Mouse (Mus musculus) forebrain, embryonic 14.5 days (tissue): Measurements from ENCODE around the gene Spata31d1d. TPM values are rescaled to one million over a fixed set of nuclear protein-coding genes. Genes with fewer than 3 reads are reported as not detected.
A peak's percentile ranks its signal among the peaks of the same experiment; 100 is the strongest.
"Not testable (repeated sequence)": the region's sequence is repeated elsewhere in the genome, so short reads cannot be mapped to it uniquely, and the experiment has no call there.

Source experiments
- ATAC-seq: fragments of 200-750 bp; cut with Nextera tagmentation; 2 replicates; pipeline ENCODE4 v1.8.0; 2017; ENCODE audit warnings: mild to moderate bottlenecking, moderate library complexity
- DNase-seq: peaks from one replicate; pipeline ENCODE4 v3.0.0-alpha.2; 2015; ENCODE audit warnings: low spot score
- H3K27ac ChIP-seq: fragments of 300-500 bp; sonication (generic); 2 replicates; pipeline ENCODE4 v1.5.1; 2014; ENCODE audit warnings: low read depth, mild to moderate bottlenecking, control low read depth, low read length, moderate library complexity
- H3K27me3 ChIP-seq: fragments of 300-500 bp; sonication (generic); replicated peaks from 2 replicates; pipeline ENCODE4 v1.6.1; 2014; ENCODE audit warnings: low read length, control low read depth, mixed read lengths; ENCODE audit not compliant: control insufficient read depth, insufficient read depth
- H3K36me3 ChIP-seq: fragments of 300-500 bp; sonication (generic); 2 replicates; pipeline ENCODE4 v1.6.1; 2014; ENCODE audit warnings: low read length, control low read depth; ENCODE audit not compliant: control insufficient read depth, insufficient read depth
- H3K4me1 ChIP-seq: fragments of 300-500 bp; sonication (generic); 2 replicates; pipeline ENCODE4 v1.6.1; 2014; ENCODE audit warnings: antibody characterized with exemption, low read length, control low read depth; ENCODE audit not compliant: control insufficient read depth, insufficient read depth
- H3K4me2 ChIP-seq: fragments of 300-500 bp; sonication (generic); 2 replicates; pipeline ENCODE4 v1.6.1; 2014; ENCODE audit warnings: mild to moderate bottlenecking, control low read depth, low read length
- H3K4me3 ChIP-seq: fragments of 300-500 bp; sonication (generic); 2 replicates; pipeline ENCODE4 v1.5.1; 2014; ENCODE audit warnings: low read depth, low read length, control low read depth
- H3K9ac ChIP-seq: fragments of 300-500 bp; sonication (generic); 2 replicates; pipeline ENCODE4 v1.6.1; 2014; ENCODE audit warnings: mild to moderate bottlenecking, low read length, control low read depth, moderate library complexity
- H3K9me3 ChIP-seq: fragments of 300-500 bp; sonication (generic); replicated peaks from 2 replicates; pipeline ENCODE4 v1.6.1; 2016; ENCODE audit warnings: low read length, control low read depth, mixed read lengths; ENCODE audit not compliant: control insufficient read depth
- WGBS: fragments of 180-500 bp; shearing (Covaris S2); extraction: QIAGEN DNeasy Blood & Tissue Kit; methylation state at CpG from one replicate; pipeline ENCODE4 v1.1.7; 2014; 5-methylcytosine and 5-hydroxymethylcytosine counted together
- polyA plus RNA-seq: library from polyadenylated mRNA; unstranded; fragments of >200 nt; fragmentation: Nextera tagmentation; extraction: Ambion mirVana; gene quantifications from 2 replicates; pipeline ENCODE4 v1.2.1, GENCODE M21; 2014

Spata31d1d gene
- polyA plus RNA-seq: not detected in 2 replicates

DNA sequence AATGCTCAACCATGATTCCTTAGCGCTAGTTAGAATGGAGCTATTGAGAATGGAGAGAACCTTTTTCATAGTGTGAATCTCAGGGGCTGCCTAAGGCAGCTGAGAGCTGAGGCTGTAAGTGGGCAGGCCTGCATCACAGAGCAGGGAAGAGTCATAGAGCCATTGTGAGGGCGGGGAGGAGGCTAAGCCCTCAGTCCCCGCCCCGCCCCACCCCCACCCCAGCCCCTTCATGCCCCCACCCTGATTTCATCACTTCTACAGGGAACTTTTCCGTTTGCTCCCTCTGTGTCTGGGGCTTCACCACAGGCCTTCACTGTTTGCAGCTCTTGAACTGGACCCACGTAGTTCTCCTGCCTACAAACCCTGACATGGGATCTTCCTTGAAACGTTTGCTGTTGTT lies at the start of gene Spata31d1d:
Spata31d1d (minus strand) TSS at position 101 of the 400 bp plus-strand sequence.
- no peak for ATAC-seq
- no peak for DNase-seq
- Histone ChIP-seq H3K4me1 (no peaks in the 10 kb centered on the region), H3K27ac (no peak within 1 kb of the TSS), H3K9ac (no peak within 1 kb of the TSS), H3K4me3 (no peak within 1 kb of the TSS), H3K27me3 (no peaks in the 10 kb centered on the region), H3K4me2 (no peak within 1 kb of the TSS), H3K9me3 (no peaks in the 10 kb centered on the region), H3K36me3 (no peaks in the 10 kb centered on the region)
- 42% methylated on average over 6 of the region's 7 CpGs for WGBS

DNA sequence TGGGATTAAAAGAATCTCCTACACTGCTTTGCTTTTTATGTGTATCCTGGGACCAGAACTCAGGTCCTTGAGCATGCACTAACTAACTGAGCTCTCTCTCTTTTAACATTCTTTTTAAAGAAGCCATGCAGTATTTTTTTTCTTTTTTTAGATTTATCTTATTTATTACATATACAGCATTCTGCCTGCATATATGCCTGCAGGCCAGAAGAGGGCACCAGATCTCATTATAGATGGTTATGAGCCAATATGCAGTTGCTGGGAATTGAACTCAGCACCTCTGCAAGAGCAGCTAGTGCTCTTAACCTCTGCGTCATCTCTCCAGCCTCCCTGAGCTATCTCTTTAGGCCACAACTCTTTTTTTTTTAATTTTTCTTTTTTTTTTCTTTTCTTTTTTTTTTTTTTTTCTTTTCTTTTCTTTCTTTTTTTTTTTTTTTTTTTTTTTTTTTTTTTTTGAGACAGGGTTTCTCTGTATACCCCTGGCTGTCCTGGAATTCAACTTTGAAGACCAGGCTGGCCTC lies 48.3 kb upstream of the Spata31d1d start:
- H3K4me1 ChIP-seq, H3K9ac ChIP-seq, DNase-seq, H3K4me3 ChIP-seq, H3K9me3 ChIP-seq, H3K4me2 ChIP-seq, H3K27me3 ChIP-seq, ATAC-seq, H3K27ac ChIP-seq: not testable (repeated sequence)
- WGBS: 100% methylated on average over 1 of the region's 1 CpGs
- H3K36me3 ChIP-seq: peaks cover 94% of the 10 kb centered on the region

DNA sequence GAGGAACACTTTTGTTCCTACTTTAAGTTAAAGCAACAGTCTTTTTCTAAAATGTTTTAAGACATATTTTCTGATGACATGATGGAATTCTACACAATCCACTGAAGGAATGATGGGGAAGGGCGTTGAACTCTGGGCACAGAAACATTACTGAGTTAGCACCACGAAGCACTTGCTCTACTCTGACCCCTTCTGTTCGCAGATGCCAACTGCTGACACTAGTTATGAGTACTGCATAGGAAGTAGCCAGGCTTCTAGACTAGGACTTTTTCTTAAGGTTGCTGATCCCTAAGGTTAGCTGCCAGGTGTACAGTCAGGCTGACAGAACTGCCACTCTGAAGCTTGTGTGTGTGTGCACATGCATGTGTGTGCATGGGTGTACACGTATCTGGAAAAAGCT lies 47.7 kb upstream of the Spata31d1d start:
- Histone ChIP-seq H3K9ac (no peak overlapping the region), H3K27ac (no peak overlapping the region), H3K4me3 (no peak overlapping the region), H3K27me3 (no peaks in the 10 kb centered on the region), H3K9me3 (no peaks in the 10 kb centered on the region), H3K4me1 (no peaks in the 10 kb centered on the region), H3K4me2 (no peak overlapping the region), H3K36me3 (peaks cover 91% of the 10 kb centered on the region)
- WGBS: 87% methylated on average over 4 of the region's 4 CpGs
- DNase-seq (no peak), ATAC-seq (no peak)

DNA sequence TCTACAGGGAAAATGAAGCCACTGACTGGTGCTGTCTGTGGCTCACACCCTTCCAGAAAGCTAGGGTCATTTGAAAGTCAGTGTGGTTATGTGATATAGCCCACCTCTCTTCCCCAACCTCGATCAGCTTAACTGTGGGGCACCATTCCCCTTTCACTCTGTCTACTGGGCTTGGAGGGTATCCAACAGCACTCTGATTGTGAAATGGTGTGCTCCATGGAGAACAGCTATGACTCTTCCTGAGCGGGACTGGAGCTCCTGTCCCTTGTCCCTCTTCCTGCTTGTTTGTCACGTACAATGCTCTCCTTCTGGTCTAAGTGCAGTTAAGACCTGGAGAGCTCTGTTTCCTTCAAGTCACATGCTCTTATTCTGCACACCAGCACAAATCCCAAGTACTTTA lies 43.6 kb upstream of the Spata31d1d start:
- Histone ChIP-seq H3K36me3 (peaks cover 67% of the 10 kb centered on the region), H3K9ac (no peak overlapping the region), H3K4me3 (no peak overlapping the region), H3K4me1 (0 out of 2 replicates have a peak, but pooled peaks cover 2% of the 10 kb centered on the region), H3K27ac (no peak overlapping the region), H3K4me2 (no peak overlapping the region), H3K9me3 (no peaks in the 10 kb centered on the region), H3K27me3 (no peaks in the 10 kb centered on the region)
- DNase-seq: no peak
- no peak for ATAC-seq
- 86% methylated on average over 3 of the region's 3 CpGs for WGBS

DNA sequence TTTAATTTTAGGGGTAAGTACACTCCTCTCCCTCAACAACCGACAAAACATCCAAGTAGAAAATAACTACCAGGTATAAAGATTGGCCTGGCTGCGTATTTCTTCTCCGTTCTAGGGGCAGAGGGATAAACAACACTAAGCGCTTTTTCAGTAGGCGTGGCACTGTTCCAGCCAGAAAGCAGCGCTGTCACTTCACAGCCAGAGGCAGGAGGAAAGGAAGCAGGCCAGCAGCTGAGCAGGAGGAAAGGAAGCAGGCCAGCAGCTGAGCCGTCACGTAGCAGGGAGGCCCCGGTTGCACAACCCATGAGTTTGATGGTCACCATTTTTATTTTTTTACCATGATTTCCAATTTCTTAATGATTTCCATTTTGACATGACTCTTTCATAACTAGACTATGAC lies 39.7 kb upstream of the Spata31d1d start:
- H3K9me3 ChIP-seq: no peaks in the 10 kb centered on the region
- 67% methylated on average over 9 of the region's 9 CpGs for WGBS
- no peak overlapping the region for H3K4me2 ChIP-seq
- ATAC-seq (no peak), DNase-seq (peak; percentile 41)
- no peak overlapping the region for H3K4me3 ChIP-seq
- peaks cover 33% of the 10 kb centered on the region for H3K36me3 ChIP-seq
- no peaks in the 10 kb centered on the region for H3K27me3 ChIP-seq
- H3K27ac ChIP-seq: peak overlapping the region; percentile 98; the same call in 1 of the 2 replicates
- H3K9ac ChIP-seq: no peak overlapping the region
- H3K4me1 ChIP-seq: peaks cover 11% of the 10 kb centered on the region

DNA sequence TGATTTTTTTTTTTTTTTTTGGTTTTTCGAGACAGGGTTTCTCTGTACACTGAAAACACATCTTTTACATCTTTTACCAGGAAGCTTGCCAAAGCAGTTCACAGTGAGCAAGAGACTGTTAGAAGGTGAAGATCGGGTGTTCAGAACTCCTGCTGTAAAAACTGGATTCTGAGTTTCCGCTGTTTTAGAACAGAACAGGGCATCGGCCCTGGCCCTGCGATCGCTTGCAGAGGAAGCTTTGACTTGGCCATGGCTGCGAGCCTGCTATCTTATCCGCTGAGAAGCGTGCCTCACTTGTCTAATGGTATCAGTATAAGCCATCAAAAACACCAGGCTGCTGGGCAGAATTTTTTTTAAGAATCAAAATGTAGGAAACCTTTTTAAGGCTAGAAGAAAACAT lies 39.3 kb upstream of the Spata31d1d start:
- WGBS: 79% methylated on average over 9 of the region's 9 CpGs
- DNase-seq: peak; percentile 20
- Histone ChIP-seq H3K9ac (peak overlapping the region; percentile 85), H3K4me3 (peak overlapping the region; percentile 82), H3K9me3 (no peaks in the 10 kb centered on the region), H3K4me2 (peak overlapping the region; percentile 69), H3K36me3 (peaks cover 29% of the 10 kb centered on the region), H3K27ac (peak overlapping the region; percentile 98), H3K4me1 (peaks cover 11% of the 10 kb centered on the region), H3K27me3 (no peaks in the 10 kb centered on the region)
- no peak for ATAC-seq

DNA sequence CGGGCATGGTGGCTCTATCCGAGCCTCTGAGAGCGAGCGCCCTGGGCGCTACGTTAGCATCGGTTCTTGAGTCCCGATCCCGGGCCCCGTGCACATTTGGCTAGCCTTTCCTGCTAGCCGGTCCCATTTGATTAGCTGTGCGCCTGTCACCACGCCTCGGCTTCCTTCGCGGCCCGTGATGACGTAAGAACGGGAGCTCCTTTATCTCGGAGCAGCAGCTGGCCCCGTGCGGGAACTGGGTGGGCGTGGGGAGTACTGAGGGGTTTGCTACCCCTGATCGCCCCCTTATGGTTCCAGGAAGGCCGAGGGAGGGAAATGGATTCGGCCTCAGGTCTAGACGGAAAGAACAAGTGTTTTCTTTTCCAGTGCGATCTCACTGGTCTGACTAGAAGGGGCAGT lies 38.6 kb upstream of the Spata31d1d start:
- Histone ChIP-seq H3K9ac (peak overlapping the region; percentile 85), H3K4me3 (peak overlapping the region; percentile 82), H3K9me3 (no peaks in the 10 kb centered on the region), H3K4me1 (peaks cover 11% of the 10 kb centered on the region), H3K27me3 (no peaks in the 10 kb centered on the region), H3K36me3 (peaks cover 22% of the 10 kb centered on the region), H3K27ac (peak overlapping the region; percentile 98), H3K4me2 (peak overlapping the region; percentile 69)
- DNase-seq (peak; percentile 95), ATAC-seq (peak; percentile 90)
- WGBS: under 1% methylated on average over 28 of the region's 28 CpGs

DNA sequence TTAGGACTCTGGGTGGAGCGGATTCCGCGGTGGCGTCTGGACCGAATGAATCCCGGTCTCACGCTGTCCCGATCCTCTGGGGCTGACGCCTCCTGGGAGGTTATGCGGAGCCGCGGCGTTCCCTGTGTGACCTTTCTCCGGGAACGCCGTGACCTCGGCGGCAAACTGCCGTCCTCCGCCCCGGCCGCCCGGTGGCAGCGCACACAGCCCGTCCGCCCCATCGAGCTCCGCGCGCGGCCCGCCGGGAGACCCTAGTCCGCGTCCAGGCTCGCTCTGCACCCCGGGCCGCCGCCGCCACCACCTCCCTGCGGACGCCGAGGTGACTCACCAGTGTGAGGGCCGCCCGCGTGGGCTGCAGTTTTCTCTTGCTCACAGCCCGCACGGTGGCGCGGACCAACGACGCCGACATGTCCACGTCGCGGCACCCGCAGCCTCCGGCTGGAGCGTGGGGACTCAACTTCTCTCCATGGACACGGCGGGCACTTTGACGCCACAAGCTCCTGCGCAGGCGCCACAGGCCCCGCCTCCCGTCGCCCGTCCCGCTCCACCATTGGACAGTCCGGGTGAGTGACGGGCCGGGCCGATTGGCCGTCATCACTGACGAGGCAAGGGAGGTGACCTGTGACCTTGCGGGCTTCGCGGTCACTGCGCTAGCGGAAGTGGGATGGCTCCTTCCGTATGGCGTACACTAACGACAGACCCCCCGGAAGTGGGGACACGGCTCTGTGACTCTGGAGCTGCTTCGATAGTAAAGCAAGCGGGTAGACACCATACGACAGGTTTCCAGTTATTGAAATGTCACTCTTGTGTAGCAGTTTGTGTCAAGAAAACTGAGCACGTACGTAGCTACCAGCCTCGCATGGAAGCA lies 38.0 kb upstream of the Spata31d1d start, which contains the start of gene Isca1:
Isca1 (minus strand) TSS at position 515 of the 868 bp plus-strand sequence.
- DNase-seq (peak; percentile 98), ATAC-seq (peak; percentile 98)
- peak within 1 kb of the TSS; percentile 69 for H3K4me2 ChIP-seq
- WGBS: under 1% methylated on average over 88 of the region's 91 CpGs
- H3K4me3 ChIP-seq: peak within 1 kb of the TSS; percentile 82
- H3K9ac ChIP-seq: peak within 1 kb of the TSS; percentile 85
- H3K4me1 ChIP-seq: peaks cover 11% of the 10 kb centered on the region
- H3K27ac ChIP-seq: peak within 1 kb of the TSS; percentile 98
- no peaks in the 10 kb centered on the region for H3K27me3 ChIP-seq
- no peaks in the 10 kb centered on the region for H3K9me3 ChIP-seq
- peaks cover 16% of the 10 kb centered on the region for H3K36me3 ChIP-seq

DNA sequence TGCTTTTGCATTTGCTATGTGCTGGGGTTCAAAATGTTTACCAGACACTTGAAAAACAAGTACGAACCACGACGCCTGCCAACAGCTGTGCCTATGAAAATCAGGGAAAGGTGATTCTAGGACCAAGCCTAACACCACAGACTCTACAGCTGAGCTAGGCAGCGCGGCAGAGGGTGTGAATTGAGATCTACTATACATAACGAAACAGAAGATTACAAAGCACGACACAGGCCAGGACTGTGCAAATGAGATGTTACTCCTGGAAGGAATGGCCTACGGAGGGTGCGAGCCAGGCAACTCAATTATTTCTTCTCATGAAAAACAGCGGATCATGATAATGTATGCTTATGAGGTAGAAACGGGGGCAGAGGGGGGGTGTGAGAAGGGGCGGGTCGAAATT lies 37.0 kb upstream of the Spata31d1d start:
- Histone ChIP-seq H3K9me3 (no peaks in the 10 kb centered on the region), H3K27me3 (no peaks in the 10 kb centered on the region), H3K4me2 (peak overlapping the region; percentile 69), H3K36me3 (peaks cover 13% of the 10 kb centered on the region), H3K9ac (peak overlapping the region; percentile 85), H3K27ac (no peak overlapping the region), H3K4me1 (peaks cover 11% of the 10 kb centered on the region), H3K4me3 (peak overlapping the region; percentile 82)
- no peak for ATAC-seq
- DNase-seq: peak; percentile 7
- whole genome bisulfite sequencing: 35% methylated on average over 13 of the region's 13 CpGs
